Mouse (Mus musculus) bone marrow macrophage, adult 2 months (primary cell): ENCODE measurements around the gene Ranbp3l.

Experiments used
- CTCF ChIP-seq: IDR thresholded peaks from 2 replicates; pipeline ENCODE4 v1.5.1; 2012; ENCODE audit warnings: low read depth, mild to moderate bottlenecking, low read length, moderate library complexity
- POLR2A ChIP-seq: IDR thresholded peaks from 2 replicates; pipeline ENCODE4 v1.6.1; 2012; ENCODE audit warnings: mild to moderate bottlenecking, low read depth, low read length, borderline replicate concordance

- TF ChIP-seq CTCF (no peak), POLR2A (no peak)
Observed at GRCm38 (mm10) chr15:9111648-9112047, 143.9 kb downstream of the Ranbp3l start.
